Mouse (Mus musculus): ENCODE data around the gene Ggt1. TPM values are rescaled to one million over a fixed set of nuclear protein-coding genes. Genes with fewer than 3 reads are reported as not detected.

The Ggt1 gene
- polyA plus RNA-seq, 1 experiment from 2014 or later = 2.6 TPM

- H3K36me3 ChIP-seq (ENCODE audit: control insufficient read depth, insufficient read depth, low read length) = no peaks in the 10 kb centered on the region
- no peak overlapping the region for H3K27ac ChIP-seq (replicated peaks; ENCODE audit: low read depth, low read length)
- no peaks in the 10 kb centered on the region for H3K9me3 ChIP-seq (ENCODE audit: control insufficient read depth, low read length)
- no peak for ATAC-seq (ENCODE audit: low FRiP score, low TSS enrichment)
- H3K4me2 ChIP-seq (ENCODE audit: low read length) = no peak overlapping the region
- no peaks in the 10 kb centered on the region; the same call in 1 of the 2 replicates for H3K4me1 ChIP-seq (ENCODE audit: control insufficient read depth, insufficient read depth, low read length)
- no peak for DNase-seq
- H3K9ac ChIP-seq (replicated peaks; ENCODE audit: low read length) = no peak overlapping the region
- H3K27me3 ChIP-seq (ENCODE audit: control insufficient read depth, insufficient read depth, low read length) = no peaks in the 10 kb centered on the region
- no peak overlapping the region for H3K4me3 ChIP-seq (replicated peaks; ENCODE audit: low read depth, low read length)
- WGBS = 83% methylated on average over 12 of the region's 12 CpGs
These were observed 29.9 kb downstream of the Ggt1 start for GRCm38 (mm10) chr10:75591211-75591894.

- no peak overlapping the region for H3K4me2 ChIP-seq (ENCODE audit: low read length)
- H3K4me1 ChIP-seq (ENCODE audit: control insufficient read depth, insufficient read depth, low read length) = no peaks in the 10 kb centered on the region
- no peak overlapping the region for H3K27ac ChIP-seq (replicated peaks; ENCODE audit: low read depth, low read length)
- no peaks in the 10 kb centered on the region for H3K27me3 ChIP-seq (ENCODE audit: control insufficient read depth, insufficient read depth, low read length)
- H3K4me3 ChIP-seq (replicated peaks; ENCODE audit: low read depth, low read length) = no peak overlapping the region
- 82% methylated on average over 7 of the region's 7 CpGs for WGBS
- no peak overlapping the region for H3K9ac ChIP-seq (replicated peaks; ENCODE audit: low read length)
- no peak for ATAC-seq (ENCODE audit: low FRiP score, low TSS enrichment)
- no peaks in the 10 kb centered on the region for H3K36me3 ChIP-seq (ENCODE audit: control insufficient read depth, insufficient read depth, low read length)
- DNase-seq = no peak
- no peaks in the 10 kb centered on the region for H3K9me3 ChIP-seq (ENCODE audit: control insufficient read depth, low read length)
These were observed 31.2 kb downstream of the Ggt1 start for GRCm38 (mm10) chr10:75592585-75592984.

- H3K4me1 ChIP-seq (ENCODE audit: control insufficient read depth, insufficient read depth, low read length) = no peaks in the 10 kb centered on the region
- 87% methylated on average over 8 of the region's 8 CpGs for WGBS
- no peak for ATAC-seq (ENCODE audit: low FRiP score, low TSS enrichment)
- DNase-seq = no peak
- no peaks in the 10 kb centered on the region for H3K27me3 ChIP-seq (ENCODE audit: control insufficient read depth, insufficient read depth, low read length)
- 0 out of 2 replicates have a peak, but pooled peaks cover 5% of the 10 kb centered on the region for H3K9me3 ChIP-seq (ENCODE audit: control insufficient read depth, low read length)
- no peak overlapping the region for H3K9ac ChIP-seq (replicated peaks; ENCODE audit: low read length)
- H3K4me2 ChIP-seq (ENCODE audit: low read length) = no peak overlapping the region
- H3K36me3 ChIP-seq (ENCODE audit: control insufficient read depth, insufficient read depth, low read length) = no peaks in the 10 kb centered on the region
- no peak overlapping the region for H3K4me3 ChIP-seq (replicated peaks; ENCODE audit: low read depth, low read length)
- H3K27ac ChIP-seq (replicated peaks; ENCODE audit: low read depth, low read length) = no peak overlapping the region
These were observed 34.6 kb downstream of the Ggt1 start for GRCm38 (mm10) chr10:75595981-75596380.

DNA sequence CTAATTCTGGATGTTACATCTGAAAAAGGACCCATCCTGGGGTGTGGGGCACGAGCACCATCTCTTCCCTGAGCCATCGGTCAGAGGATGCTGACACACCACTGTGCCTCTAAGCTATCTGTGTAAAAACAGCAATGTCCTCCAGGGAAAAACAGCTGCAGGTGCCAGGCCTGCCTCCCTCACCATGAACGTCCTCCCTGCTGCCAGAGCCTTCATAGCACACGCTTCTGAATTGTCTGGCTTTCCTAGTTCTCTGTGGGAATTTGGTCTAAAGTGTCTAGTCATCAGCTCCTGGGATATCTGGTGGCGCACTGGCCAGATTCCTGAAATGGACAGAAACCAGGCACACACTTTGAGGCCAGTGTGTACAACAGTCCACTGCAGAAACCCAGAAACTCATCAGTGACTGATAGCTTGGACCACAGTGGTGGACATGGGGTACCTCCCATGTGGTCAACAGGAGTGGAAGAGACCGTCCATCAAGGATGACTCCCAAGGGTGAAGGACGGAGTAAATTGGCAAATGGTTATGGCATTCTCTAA, 38.9 kb downstream of the Ggt1 start:
- Histone ChIP-seq H3K36me3 (ENCODE audit: control insufficient read depth, insufficient read depth, low read length) (no peaks in the 10 kb centered on the region), H3K4me3 (replicated peaks; ENCODE audit: low read depth, low read length) (no peak overlapping the region), H3K9ac (replicated peaks; ENCODE audit: low read length) (no peak overlapping the region), H3K27me3 (ENCODE audit: control insufficient read depth, insufficient read depth, low read length) (no peaks in the 10 kb centered on the region), H3K4me1 (ENCODE audit: control insufficient read depth, insufficient read depth, low read length) (no peaks in the 10 kb centered on the region), H3K4me2 (ENCODE audit: low read length) (no peak overlapping the region), H3K27ac (replicated peaks; ENCODE audit: low read depth, low read length) (no peak overlapping the region), H3K9me3 (ENCODE audit: control insufficient read depth, low read length) (0 out of 2 replicates have a peak, but pooled peaks cover 5% of the 10 kb centered on the region)
- DNase-seq (no peak), ATAC-seq (ENCODE audit: low FRiP score, low TSS enrichment) (no peak)
- 86% methylated on average over 7 of the region's 7 CpGs for WGBS

DNA sequence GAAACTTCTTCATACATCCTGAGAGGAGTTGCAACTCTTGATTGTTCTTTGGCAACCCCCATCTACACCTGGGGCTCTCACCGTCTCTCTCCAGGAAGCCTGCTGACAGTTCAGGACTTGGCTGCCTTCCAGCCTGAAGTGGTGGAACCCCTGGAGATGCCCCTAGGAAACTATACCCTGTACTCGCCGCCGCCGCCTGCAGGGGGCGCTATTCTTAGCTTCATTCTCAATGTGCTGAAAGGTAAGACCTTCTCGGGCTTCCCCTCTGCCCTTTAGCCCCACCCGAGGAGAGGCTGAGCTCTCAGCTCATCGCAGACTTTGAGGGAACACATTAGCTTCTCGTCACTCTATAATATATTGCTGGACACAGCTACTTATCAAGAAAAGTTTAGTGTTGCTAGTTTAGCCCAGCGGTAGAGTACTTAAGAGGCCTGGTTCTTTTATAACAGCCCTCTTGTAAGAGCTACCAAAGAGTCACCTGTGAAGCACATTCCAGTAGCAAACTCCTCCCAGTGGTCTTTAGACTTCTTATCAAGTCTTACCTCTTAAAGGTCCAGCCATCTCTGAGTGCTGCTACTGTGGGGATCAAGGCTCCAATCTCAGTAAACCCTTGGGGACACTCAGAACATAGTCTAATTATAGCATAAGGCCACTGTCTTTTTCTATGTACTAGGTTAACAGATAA, 43.9 kb downstream of the Ggt1 start:
- Histone ChIP-seq H3K27me3 (ENCODE audit: control insufficient read depth, insufficient read depth, low read length) (no peaks in the 10 kb centered on the region), H3K4me2 (ENCODE audit: low read length) (no peak overlapping the region), H3K9me3 (ENCODE audit: control insufficient read depth, low read length) (no peaks in the 10 kb centered on the region), H3K27ac (replicated peaks; ENCODE audit: low read depth, low read length) (no peak overlapping the region), H3K4me1 (ENCODE audit: control insufficient read depth, insufficient read depth, low read length) (no peaks in the 10 kb centered on the region), H3K9ac (replicated peaks; ENCODE audit: low read length) (no peak overlapping the region), H3K4me3 (replicated peaks; ENCODE audit: low read depth, low read length) (no peak overlapping the region), H3K36me3 (ENCODE audit: control insufficient read depth, insufficient read depth, low read length) (no peaks in the 10 kb centered on the region)
- ATAC-seq (ENCODE audit: low FRiP score, low TSS enrichment) = no peak
- DNase-seq = no peak
- 47% methylated on average over 11 of the region's 11 CpGs for WGBS

DNA sequence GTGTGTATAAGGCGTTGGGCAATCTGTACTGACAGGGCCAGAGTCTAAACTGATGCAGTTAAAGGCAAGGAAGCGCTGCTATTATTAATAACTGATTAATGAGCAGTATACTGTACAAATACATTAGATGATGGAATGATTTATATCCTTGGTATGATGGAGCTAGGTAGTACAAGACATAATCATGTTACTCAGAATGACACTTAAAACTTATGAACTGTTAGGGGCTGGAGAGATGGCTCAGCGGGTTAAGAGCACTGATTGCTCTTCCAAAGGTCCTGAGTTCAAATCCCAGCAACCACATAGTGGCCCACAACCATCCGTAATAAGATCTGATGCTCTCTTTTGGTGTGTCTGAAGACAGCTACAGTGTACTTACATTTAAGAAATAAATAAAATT, 45.8 kb downstream of the Ggt1 start:
- H3K4me3 ChIP-seq (replicated peaks; ENCODE audit: low read depth, low read length) = no peak overlapping the region
- H3K27ac ChIP-seq (replicated peaks; ENCODE audit: low read depth, low read length) = no peak overlapping the region
- H3K27me3 ChIP-seq (ENCODE audit: control insufficient read depth, insufficient read depth, low read length) = no peaks in the 10 kb centered on the region
- no peak overlapping the region for H3K4me2 ChIP-seq (ENCODE audit: low read length)
- DNase-seq = no peak
- 89% methylated on average over 4 of the region's 4 CpGs for WGBS
- H3K36me3 ChIP-seq (ENCODE audit: control insufficient read depth, insufficient read depth, low read length) = no peaks in the 10 kb centered on the region
- H3K4me1 ChIP-seq (ENCODE audit: control insufficient read depth, insufficient read depth, low read length) = no peaks in the 10 kb centered on the region
- no peaks in the 10 kb centered on the region for H3K9me3 ChIP-seq (ENCODE audit: control insufficient read depth, low read length)
- no peak for ATAC-seq (ENCODE audit: low FRiP score, low TSS enrichment)
- H3K9ac ChIP-seq (replicated peaks; ENCODE audit: low read length) = no peak overlapping the region

GRCm38 (mm10) chr10:75608975-75609374, 47.6 kb downstream of the Ggt1 start:
- ATAC-seq (ENCODE audit: low FRiP score, low TSS enrichment) = no peak
- no peak for DNase-seq
- Histone ChIP-seq H3K4me3 (replicated peaks; ENCODE audit: low read depth, low read length) (no peak overlapping the region), H3K9me3 (ENCODE audit: control insufficient read depth, low read length) (no peaks in the 10 kb centered on the region), H3K36me3 (ENCODE audit: control insufficient read depth, insufficient read depth, low read length) (no peaks in the 10 kb centered on the region), H3K4me2 (ENCODE audit: low read length) (no peak overlapping the region), H3K27me3 (ENCODE audit: control insufficient read depth, insufficient read depth, low read length) (no peaks in the 10 kb centered on the region), H3K9ac (replicated peaks; ENCODE audit: low read length) (no peak overlapping the region), H3K4me1 (ENCODE audit: control insufficient read depth, insufficient read depth, low read length) (no peaks in the 10 kb centered on the region), H3K27ac (replicated peaks; ENCODE audit: low read depth, low read length) (no peak overlapping the region)
- WGBS = 94% methylated on average over 11 of the region's 11 CpGs

- Histone ChIP-seq H3K4me1 (ENCODE audit: control insufficient read depth, insufficient read depth, low read length) (no peaks in the 10 kb centered on the region), H3K27me3 (ENCODE audit: control insufficient read depth, insufficient read depth, low read length) (no peaks in the 10 kb centered on the region), H3K4me2 (ENCODE audit: low read length) (no peak overlapping the region), H3K9ac (replicated peaks; ENCODE audit: low read length) (no peak overlapping the region), H3K36me3 (ENCODE audit: control insufficient read depth, insufficient read depth, low read length) (no peaks in the 10 kb centered on the region), H3K27ac (replicated peaks; ENCODE audit: low read depth, low read length) (no peak overlapping the region), H3K4me3 (replicated peaks; ENCODE audit: low read depth, low read length) (no peak overlapping the region), H3K9me3 (ENCODE audit: control insufficient read depth, low read length) (no peaks in the 10 kb centered on the region)
- DNase-seq = no peak
- ATAC-seq (ENCODE audit: low FRiP score, low TSS enrichment) = no peak
- WGBS = 58% methylated on average over 7 of the region's 7 CpGs
These were observed 49.1 kb downstream of the Ggt1 start for GRCm38 (mm10) chr10:75610486-75610885.

GRCm38 (mm10) chr10:75616044-75616443, 54.6 kb downstream of the Ggt1 start:
- Histone ChIP-seq H3K9ac (replicated peaks; ENCODE audit: low read length) (no peak overlapping the region), H3K9me3 (ENCODE audit: control insufficient read depth, low read length) (no peaks in the 10 kb centered on the region), H3K27me3 (ENCODE audit: control insufficient read depth, insufficient read depth, low read length) (no peaks in the 10 kb centered on the region), H3K4me1 (ENCODE audit: control insufficient read depth, insufficient read depth, low read length) (no peaks in the 10 kb centered on the region), H3K36me3 (ENCODE audit: control insufficient read depth, insufficient read depth, low read length) (no peaks in the 10 kb centered on the region), H3K4me3 (replicated peaks; ENCODE audit: low read depth, low read length) (no peak overlapping the region), H3K4me2 (ENCODE audit: low read length) (no peak overlapping the region), H3K27ac (replicated peaks; ENCODE audit: low read depth, low read length) (no peak overlapping the region)
- ATAC-seq (ENCODE audit: low FRiP score, low TSS enrichment) = no peak
- 92% methylated on average over 4 of the region's 4 CpGs for WGBS
- no peak for DNase-seq
